Mouse (Mus musculus) right cerebral cortex, postnatal 25 days (tissue): ENCODE results near the gene Agtrap.
"Not testable (repeated sequence)": the region's sequence is repeated elsewhere in the genome, so short reads cannot be mapped to it uniquely, and the experiment has no call there.

Source experiments
- DNase-seq: peaks from one replicate; pipeline ENCODE4 v3.0.0; 2022

Gene Agtrap

GRCm38 (mm10) chr4:148044113-148044512 is 43.7 kb downstream of the Agtrap start:
- DNase-seq, result no peak

- not testable (repeated sequence) for DNase-seq
These were observed 44.5 kb downstream of the Agtrap start for GRCm38 (mm10) chr4:148043327-148043726.

GRCm38 (mm10) chr4:148041611-148042191 is 46.1 kb downstream of the Agtrap start:
- peak; percentile 30 for DNase-seq

- DNase-seq, result peak; percentile 41
These were observed 46.8 kb downstream of the Agtrap start for GRCm38 (mm10) chr4:148040933-148041610.

GRCm38 (mm10) chr4:148040029-148040830 is 47.6 kb downstream of the Agtrap start:
- no peak for DNase-seq

- DNase-seq, result no peak
These were observed 48.4 kb downstream of the Agtrap start for GRCm38 (mm10) chr4:148039254-148040028.

GRCm38 (mm10) chr4:148038600-148039253 is 49.1 kb downstream of the Agtrap start, which contains the start of the genes Clcn6 and Mthfr:
Gene Clcn6, minus strand, starts transcription at chr4:148038821.
Gene Mthfr, plus strand, starts transcription at chr4:148039077.
- peak; percentile 100 for DNase-seq

GRCm38 (mm10) chr4:148038079-148038599 is 49.7 kb downstream of the Agtrap start:
- no peak for DNase-seq

- DNase-seq, result no peak
These were observed 52.4 kb downstream of the Agtrap start for GRCm38 (mm10) chr4:148035440-148035839.

- DNase-seq, result no peak
These were observed 53.9 kb downstream of the Agtrap start for GRCm38 (mm10) chr4:148033858-148034410.

- no peak for DNase-seq
These were observed 57.3 kb downstream of the Agtrap start for GRCm38 (mm10) chr4:148030506-148030905.

- DNase-seq, result no peak
These were observed 58.5 kb downstream of the Agtrap start for GRCm38 (mm10) chr4:148029297-148029696.
